Mouse (Mus musculus): ENCODE measurements around the gene Adad2. TPM values are rescaled to one million over a fixed set of nuclear protein-coding genes. Genes with fewer than 3 reads are reported as not detected.

Gene Adad2
- polyA plus RNA-seq, 1 experiment from 2014 or later, result 0.09 TPM

DNA sequence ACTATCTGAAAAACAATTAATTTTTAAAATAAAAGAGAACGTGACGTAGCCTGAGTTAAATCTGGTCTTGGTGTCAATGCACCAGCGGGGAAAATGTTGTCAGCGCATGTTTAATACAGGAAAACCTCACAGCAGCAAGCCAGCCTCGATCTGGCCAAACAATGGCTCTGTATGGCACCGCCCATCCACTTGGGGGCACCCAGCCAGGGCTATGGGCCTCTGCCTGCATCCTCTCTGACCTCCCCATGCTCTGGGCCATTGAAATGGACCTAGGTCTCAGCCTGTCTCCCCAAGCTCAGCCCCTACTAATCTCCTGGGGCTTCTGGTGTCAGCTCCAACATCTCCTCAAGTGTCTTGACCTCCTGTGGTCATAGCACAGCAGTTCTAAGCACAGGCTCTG, 49.3 kb downstream of the Adad2 start:
- DNase-seq (ENCODE audit: low spot score) (no peak), ATAC-seq (no peak)
- Histone ChIP-seq H3K9ac (ENCODE audit: low read length) (no peak overlapping the region), H3K4me3 (ENCODE audit: low read depth, low read length) (no peak overlapping the region), H3K27ac (ENCODE audit: low read depth, low read length) (no peak overlapping the region), H3K9me3 (replicated peaks; ENCODE audit: control insufficient read depth, low read length) (no peaks in the 10 kb centered on the region), H3K4me2 (ENCODE audit: low read length) (no peak overlapping the region), H3K4me1 (ENCODE audit: control insufficient read depth, insufficient read depth, low read length) (no peaks in the 10 kb centered on the region), H3K27me3 (replicated peaks; ENCODE audit: control insufficient read depth, insufficient read depth, low read length) (no peaks in the 10 kb centered on the region), H3K36me3 (ENCODE audit: control insufficient read depth, insufficient read depth, low read length) (no peaks in the 10 kb centered on the region)
- WGBS, result 68% methylated on average over 6 of the region's 6 CpGs

DNA sequence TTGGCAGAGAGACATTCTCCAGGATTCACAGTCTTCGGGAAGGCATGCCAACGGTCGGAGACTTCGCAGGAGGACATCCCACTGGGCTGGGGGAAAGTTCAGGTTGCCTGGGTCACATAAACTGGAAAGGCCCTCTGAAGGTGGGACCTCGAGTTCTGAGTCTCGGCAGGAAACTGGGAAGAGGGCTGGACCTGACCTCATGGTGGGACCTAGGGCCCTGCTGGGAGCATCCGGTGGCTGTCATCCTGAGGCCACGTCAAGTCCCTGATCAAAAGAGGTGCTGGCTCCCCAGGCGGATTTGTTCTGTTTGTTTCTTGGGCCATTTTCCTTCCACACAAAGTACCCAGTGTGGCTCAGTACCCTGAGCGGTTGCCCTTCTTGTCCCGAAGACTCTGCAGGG, 50.9 kb downstream of the Adad2 start:
- Histone ChIP-seq H3K9ac (ENCODE audit: low read length) (no peak overlapping the region), H3K27ac (ENCODE audit: low read depth, low read length) (no peak overlapping the region), H3K27me3 (replicated peaks; ENCODE audit: control insufficient read depth, insufficient read depth, low read length) (no peaks in the 10 kb centered on the region), H3K36me3 (ENCODE audit: control insufficient read depth, insufficient read depth, low read length) (no peaks in the 10 kb centered on the region), H3K4me2 (ENCODE audit: low read length) (no peak overlapping the region), H3K9me3 (replicated peaks; ENCODE audit: control insufficient read depth, low read length) (no peaks in the 10 kb centered on the region), H3K4me1 (ENCODE audit: control insufficient read depth, insufficient read depth, low read length) (no peaks in the 10 kb centered on the region), H3K4me3 (ENCODE audit: low read depth, low read length) (no peak overlapping the region)
- no peak for DNase-seq (ENCODE audit: low spot score)
- 74% methylated on average over 11 of the region's 11 CpGs for WGBS
- no peak for ATAC-seq

DNA sequence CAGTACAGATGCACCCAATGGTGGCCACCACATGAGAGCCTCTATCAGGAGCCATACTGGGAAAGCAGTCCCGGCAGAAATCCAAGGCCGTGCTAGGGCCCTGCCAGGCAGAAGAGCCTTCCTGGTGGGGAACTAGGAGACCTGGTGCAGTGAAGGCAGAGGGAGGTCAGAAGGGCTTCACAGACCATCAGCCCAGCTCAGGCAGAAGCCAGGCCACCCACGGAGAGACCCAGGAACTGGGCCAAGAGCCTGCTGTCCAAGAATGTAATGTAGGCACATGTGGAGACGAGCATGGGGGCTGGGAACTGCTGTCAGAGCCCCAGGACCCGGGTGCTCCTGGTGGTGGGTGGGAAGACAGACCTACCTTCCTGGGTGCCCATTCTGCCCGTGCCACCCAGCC, 52.7 kb downstream of the Adad2 start:
- 78% methylated on average over 6 of the region's 6 CpGs for WGBS
- Histone ChIP-seq H3K4me1 (ENCODE audit: control insufficient read depth, insufficient read depth, low read length) (no peaks in the 10 kb centered on the region), H3K27me3 (replicated peaks; ENCODE audit: control insufficient read depth, insufficient read depth, low read length) (no peaks in the 10 kb centered on the region), H3K36me3 (ENCODE audit: control insufficient read depth, insufficient read depth, low read length) (no peaks in the 10 kb centered on the region), H3K27ac (ENCODE audit: low read depth, low read length) (no peak overlapping the region), H3K9me3 (replicated peaks; ENCODE audit: control insufficient read depth, low read length) (no peaks in the 10 kb centered on the region), H3K9ac (ENCODE audit: low read length) (no peak overlapping the region), H3K4me3 (ENCODE audit: low read depth, low read length) (no peak overlapping the region), H3K4me2 (ENCODE audit: low read length) (no peak overlapping the region)
- ATAC-seq (no peak), DNase-seq (ENCODE audit: low spot score) (no peak)

Other genes starting within 250 kb of the Adad2 start
- gene Mlycd, start 217.9 kb upstream of the Adad2 start, polyA plus RNA-seq (2014; fragmentation: Nextera tagmentation; extraction: Ambion mirVana), result 12.3 and 16.6 TPM in 2 replicates
- 0.15 and 0.28 TPM in 2 replicates for gene Osgin1, start 178.6 kb upstream of the Adad2 start, polyA plus RNA-seq (2014; fragmentation: Nextera tagmentation; extraction: Ambion mirVana)
- gene Necab2, start 166.0 kb upstream of the Adad2 start, polyA plus RNA-seq (2014; fragmentation: Nextera tagmentation; extraction: Ambion mirVana), result 16.9 and 19.5 TPM in 2 replicates
- gene Slc38a8, start 111.0 kb upstream of the Adad2 start, polyA plus RNA-seq (2014; fragmentation: Nextera tagmentation; extraction: Ambion mirVana), result not detected in 2 replicates
- 50.0 and 58.4 TPM in 2 replicates for gene Mbtps1, start 54.0 kb upstream of the Adad2 start, polyA plus RNA-seq (2014; fragmentation: Nextera tagmentation; extraction: Ambion mirVana)
- gene Hsdl1, start 37.6 kb upstream of the Adad2 start, polyA plus RNA-seq (2014; fragmentation: Nextera tagmentation; extraction: Ambion mirVana), result 183 and 202 TPM in 2 replicates
- gene Dnaaf1, start 37.5 kb upstream of the Adad2 start, polyA plus RNA-seq (2014; fragmentation: Nextera tagmentation; extraction: Ambion mirVana), result 0.39 and 0.40 TPM in 2 replicates
- 13.7 and 15.5 TPM in 2 replicates for gene Taf1c, start 7.5 kb upstream of the Adad2 start, polyA plus RNA-seq (2014; fragmentation: Nextera tagmentation; extraction: Ambion mirVana)
- gene Kcng4, start 22.9 kb downstream of the Adad2 start, polyA plus RNA-seq (2014; fragmentation: Nextera tagmentation; extraction: Ambion mirVana), result 0.20 and 0.21 TPM in 2 replicates
- gene Wfdc1, start 53.6 kb downstream of the Adad2 start, polyA plus RNA-seq (2014; fragmentation: Nextera tagmentation; extraction: Ambion mirVana), result 3.7 and 4.5 TPM in 2 replicates
- gene Atp2c2, start 87.3 kb downstream of the Adad2 start, polyA plus RNA-seq (2014; fragmentation: Nextera tagmentation; extraction: Ambion mirVana), result 0.05 TPM in 1 of 2 replicates, not detected in the other
- 5.1 and 6.0 TPM in 2 replicates for gene Tldc1, start 165.7 kb downstream of the Adad2 start, polyA plus RNA-seq (2014; fragmentation: Nextera tagmentation; extraction: Ambion mirVana)
- 403 and 455 TPM in 2 replicates for gene Cotl1, start 227.8 kb downstream of the Adad2 start, polyA plus RNA-seq (2014; fragmentation: Nextera tagmentation; extraction: Ambion mirVana)
- gene Klhl36, start 249.5 kb downstream of the Adad2 start, polyA plus RNA-seq (2014; fragmentation: Nextera tagmentation; extraction: Ambion mirVana), result 11.9 and 12.5 TPM in 2 replicates